Mouse (Mus musculus) adrenal gland, postnatal 0 days (tissue): Measurements from ENCODE around the gene Gm6685. TPM values are rescaled to one million over a fixed set of nuclear protein-coding genes. Genes with fewer than 3 reads are reported as not detected.

Experiments used
- polyA plus RNA-seq: library from polyadenylated mRNA; unstranded; fragments of >200 nt; fragmentation: Nextera tagmentation; extraction: Ambion mirVana; gene quantifications from 2 replicates; pipeline ENCODE4 v1.2.1, GENCODE M21; 2015

Gm6685 gene
- polyA plus RNA-seq, result not detected in 2 replicates

GRCm38 (mm10) chr11:28339224-28340150 is at the start of gene Gm6685:
Gene Gm6685 (minus strand): TSS chr11:28339867.

Other genes with a start within 250 kb of the Gm6685 start
- gene Ccdc85a, start 244.5 kb upstream of the Gm6685 start, polyA plus RNA-seq, result 1.7 and 2.8 TPM in 2 replicates